Mouse (Mus musculus): ENCODE results near the gene Itga1. TPM values are rescaled to one million over a fixed set of nuclear protein-coding genes. Genes with fewer than 3 reads are reported as not detected.

Gene Itga1
- total RNA-seq, 4 experiments from 2014 or later = 5.5 to 6.9 (median 6.5) TPM

GRCm38 (mm10) chr13:114987668-114988067 is 114.1 kb downstream of the Itga1 start:
- DNase-seq (ENCODE audit: low spot score in 2 of 2) = no peak

GRCm38 (mm10) chr13:114987161-114987560 is 114.6 kb downstream of the Itga1 start:
- DNase-seq (ENCODE audit: low spot score in 2 of 2) = no peak

- no peak for DNase-seq (ENCODE audit: low spot score in 2 of 2)
Observed at GRCm38 (mm10) chr13:114984658-114985057, 117.1 kb downstream of the Itga1 start.

DNA sequence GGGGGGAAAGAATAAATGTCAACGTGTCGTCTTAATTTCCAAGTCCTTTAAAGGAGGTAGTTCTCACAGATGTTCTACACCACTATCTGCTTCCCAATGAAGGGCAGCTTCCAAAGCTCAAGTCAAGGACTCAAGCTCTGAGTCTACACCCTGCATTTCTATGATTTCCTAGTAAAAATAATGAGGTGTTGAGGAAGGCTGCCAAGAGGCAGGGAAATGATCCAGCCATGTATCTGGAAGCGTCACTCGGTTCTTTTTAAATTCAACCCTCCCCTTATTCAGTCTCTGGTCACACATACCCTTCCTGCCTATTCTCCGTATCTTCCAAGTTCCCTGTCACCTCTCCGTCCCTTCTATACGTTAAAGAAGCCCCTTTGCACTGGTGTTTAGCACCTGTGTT is 118.6 kb downstream of the Itga1 start:
- no peak for DNase-seq (ENCODE audit: low spot score in 2 of 2)

DNA sequence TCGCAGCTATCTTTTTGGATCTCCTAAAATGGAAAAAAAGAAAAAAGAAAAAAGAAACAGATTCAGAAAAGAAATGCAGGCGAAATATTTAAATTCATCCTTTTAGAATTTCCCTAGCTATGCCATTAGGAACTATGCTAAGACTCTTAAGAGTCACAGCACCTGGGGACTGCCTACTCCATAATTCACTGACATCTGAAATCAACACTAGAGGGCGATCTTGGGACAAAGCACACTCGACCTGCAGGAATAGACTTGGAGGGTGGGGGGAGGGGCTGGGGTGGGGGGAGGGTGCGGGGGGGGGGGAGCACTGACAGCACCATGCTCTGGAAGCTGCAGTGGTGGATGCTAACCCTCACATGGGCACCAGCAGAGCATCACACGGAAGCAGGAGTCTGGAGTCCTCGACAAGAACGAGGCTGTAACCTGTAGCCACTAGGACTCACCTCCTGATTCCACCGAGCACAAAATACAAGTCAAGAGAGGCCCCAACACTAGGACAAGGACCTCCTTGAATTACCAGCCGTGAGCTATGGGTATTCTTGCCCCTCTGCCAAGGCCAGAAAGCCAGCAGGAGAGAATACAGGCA is 120.8 kb downstream of the Itga1 start:
- DNase-seq (ENCODE audit: low spot score in 2 of 2) = no peak

GRCm38 (mm10) chr13:114974484-114975042 is 127.2 kb downstream of the Itga1 start:
- DNase-seq (ENCODE audit: low spot score in 2 of 2) = no peak

DNA sequence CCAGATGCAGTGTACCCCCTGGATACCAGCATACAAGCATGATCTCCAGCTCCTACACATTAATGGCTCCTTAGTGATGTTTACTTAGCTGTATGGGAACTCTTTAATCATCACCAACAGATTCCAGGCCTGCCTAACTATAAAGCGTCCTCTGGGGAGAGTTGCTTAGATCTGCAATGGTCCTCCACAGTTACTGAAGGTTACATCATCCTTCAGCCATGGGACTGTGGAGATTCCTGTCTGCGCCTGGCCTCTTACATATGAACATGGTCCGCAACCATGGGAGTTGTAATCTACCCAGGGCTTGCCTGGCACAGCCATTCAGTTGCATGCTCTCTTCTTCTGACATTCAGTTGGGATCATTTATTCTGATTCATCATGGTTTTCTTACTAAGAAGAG is 129.9 kb downstream of the Itga1 start:
- DNase-seq (ENCODE audit: low spot score in 2 of 2) = no peak

DNA sequence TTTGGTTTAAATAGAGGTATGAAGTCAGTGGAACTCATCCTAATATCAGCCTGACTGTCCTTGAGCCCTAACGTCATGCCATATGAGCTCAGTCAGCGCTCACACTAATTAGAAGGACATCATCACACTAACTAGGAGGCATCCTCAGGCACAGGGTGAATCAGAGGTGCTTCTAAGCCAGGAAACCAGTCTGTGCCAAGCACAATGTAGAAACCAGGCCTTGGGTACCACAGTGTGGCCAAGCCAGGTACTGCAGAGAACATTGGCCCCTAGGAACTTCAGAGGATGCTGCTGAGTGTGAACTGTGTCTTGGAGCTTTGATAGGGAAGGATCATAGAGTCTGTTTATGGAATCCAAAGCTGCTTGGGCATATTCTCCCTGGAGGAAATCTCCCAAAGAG is 137.5 kb downstream of the Itga1 start:
- peak; percentile 56 to 57 for DNase-seq (ENCODE audit: low spot score in 2 of 2)

- DNase-seq (ENCODE audit: low spot score in 2 of 2) = no peak
Observed at GRCm38 (mm10) chr13:114954516-114954915, 147.2 kb downstream of the Itga1 start.

- DNase-seq (ENCODE audit: low spot score in 2 of 2) = no peak
Observed at GRCm38 (mm10) chr13:114933541-114933940, 168.2 kb downstream of the Itga1 start.

GRCm38 (mm10) chr13:114931775-114932294 is 169.9 kb downstream of the Itga1 start, which contains the start of gene Itga2:
TSS of gene Itga2 (minus strand) at chr13:114932100.
- peak; percentile 37 to 46 for DNase-seq (ENCODE audit: low spot score in 2 of 2)

DNA sequence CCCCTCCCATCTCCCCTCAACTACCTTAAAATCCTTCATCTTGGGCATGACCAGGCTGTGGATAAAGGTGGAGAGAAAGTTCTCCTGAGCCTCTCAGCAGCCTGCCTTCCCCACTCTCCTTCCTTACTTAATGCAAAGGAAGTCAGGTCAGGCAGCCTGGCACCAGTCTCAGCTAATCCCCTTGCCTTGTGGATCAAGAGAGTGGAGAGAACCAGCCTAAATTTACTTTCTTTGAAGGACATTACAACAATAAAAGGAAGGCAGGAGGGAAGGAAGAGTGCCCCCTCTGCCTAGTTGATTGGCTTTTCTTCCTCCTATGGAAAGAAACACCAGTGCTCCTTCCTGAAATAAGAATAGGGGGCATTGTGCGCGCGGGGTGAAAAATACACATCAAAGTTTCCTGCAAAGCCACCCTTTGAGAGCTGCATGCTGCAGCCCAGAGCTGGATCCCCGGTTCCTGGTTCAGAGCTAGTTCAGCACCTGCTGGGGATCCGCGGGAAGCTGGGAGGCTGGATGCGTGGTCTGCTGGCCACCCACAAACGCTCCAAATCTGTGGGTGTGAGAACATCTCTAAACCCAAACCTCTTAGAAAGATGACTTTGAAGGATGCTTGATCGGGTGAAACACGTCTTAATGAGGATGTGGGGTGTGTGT is 170.6 kb downstream of the Itga1 start:
- DNase-seq (ENCODE audit: low spot score in 2 of 2) = no peak

GRCm38 (mm10) chr13:114924785-114925184 is 177.0 kb downstream of the Itga1 start:
- DNase-seq (ENCODE audit: low spot score in 2 of 2) = no peak

DNA sequence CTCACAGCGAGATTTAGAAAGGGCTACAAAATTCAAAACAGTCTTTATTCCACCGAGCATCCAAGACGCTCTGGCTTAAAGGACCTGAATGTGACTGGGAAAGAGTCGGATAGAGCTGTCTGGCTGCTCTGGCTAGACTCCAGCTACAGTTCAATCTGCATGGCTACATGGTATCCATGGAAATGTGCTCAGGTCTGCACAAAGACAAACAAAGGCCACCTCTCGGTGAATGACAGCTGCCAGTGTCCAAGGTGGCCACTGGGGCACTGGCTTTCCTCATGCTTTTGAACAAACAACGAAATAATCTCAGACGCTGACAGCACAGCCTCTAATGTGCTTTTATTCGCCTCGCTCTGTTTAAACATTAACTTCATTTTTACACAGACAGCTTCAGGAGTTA is 178.4 kb downstream of the Itga1 start:
- DNase-seq (ENCODE audit: low spot score in 2 of 2) = no peak

GRCm38 (mm10) chr13:114915767-114916166 is 186.0 kb downstream of the Itga1 start:
- DNase-seq (ENCODE audit: low spot score in 2 of 2) = no peak

DNA sequence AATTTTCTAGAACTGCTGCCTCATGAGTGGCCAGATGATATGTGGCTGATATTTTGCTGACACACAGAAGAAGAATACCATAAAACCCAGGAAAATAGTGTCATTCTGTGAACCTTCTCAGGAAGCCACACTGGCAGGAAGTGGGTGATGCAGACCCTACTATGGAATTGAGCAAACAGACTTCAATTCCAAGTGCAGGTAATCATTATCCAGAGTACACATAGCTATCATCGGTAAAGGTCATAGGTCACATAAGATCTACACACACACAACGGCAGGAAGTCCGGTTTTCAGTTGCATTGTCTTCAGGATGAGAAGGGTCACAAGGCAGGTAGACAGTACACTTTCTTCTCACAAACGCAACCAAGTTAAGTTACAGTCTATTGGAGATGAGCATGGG is 186.8 kb downstream of the Itga1 start:
- no peak for DNase-seq (ENCODE audit: low spot score in 2 of 2)

DNA sequence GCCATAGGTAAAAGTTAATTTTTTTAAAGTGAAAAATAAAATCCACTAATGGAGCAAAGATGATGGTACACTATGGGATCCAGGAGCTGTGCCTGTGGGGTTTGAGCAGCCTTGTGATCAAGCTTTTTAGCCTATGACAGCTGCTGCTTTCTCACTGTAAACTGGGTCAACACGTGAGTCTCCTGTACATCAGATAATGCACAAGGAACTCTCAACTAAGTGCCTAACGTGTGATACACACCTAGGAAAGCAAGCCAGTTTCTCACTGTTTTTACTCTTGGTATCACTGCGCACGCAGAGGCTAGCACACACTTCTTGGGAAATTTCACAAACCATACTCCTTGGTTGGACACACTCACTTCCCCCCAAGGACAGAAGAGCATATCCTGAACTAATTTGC is 187.2 kb downstream of the Itga1 start:
- no peak for DNase-seq (ENCODE audit: low spot score in 2 of 2)

- DNase-seq (ENCODE audit: low spot score in 2 of 2) = no peak
Observed at GRCm38 (mm10) chr13:114910629-114911028, 191.1 kb downstream of the Itga1 start.

DNA sequence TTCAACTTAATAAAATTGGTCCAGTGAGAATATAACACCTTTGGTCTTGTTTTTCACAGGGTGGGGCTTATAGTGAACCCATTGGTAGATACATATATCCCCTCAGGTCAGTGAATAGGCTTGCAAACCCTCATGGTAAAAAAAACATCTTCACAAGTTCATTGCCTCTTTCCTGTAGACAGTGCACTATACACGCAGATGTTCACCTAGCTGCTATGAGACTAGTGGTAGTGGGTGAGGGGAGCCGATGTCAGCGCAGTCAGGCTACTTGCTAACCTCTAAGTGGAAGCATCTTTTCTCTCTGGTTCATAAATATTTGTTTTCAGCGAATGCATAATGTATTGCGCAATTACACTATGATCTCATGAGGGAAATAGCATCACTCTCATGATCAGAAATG is 192.2 kb downstream of the Itga1 start:
- no peak for DNase-seq (ENCODE audit: low spot score in 2 of 2)

DNA sequence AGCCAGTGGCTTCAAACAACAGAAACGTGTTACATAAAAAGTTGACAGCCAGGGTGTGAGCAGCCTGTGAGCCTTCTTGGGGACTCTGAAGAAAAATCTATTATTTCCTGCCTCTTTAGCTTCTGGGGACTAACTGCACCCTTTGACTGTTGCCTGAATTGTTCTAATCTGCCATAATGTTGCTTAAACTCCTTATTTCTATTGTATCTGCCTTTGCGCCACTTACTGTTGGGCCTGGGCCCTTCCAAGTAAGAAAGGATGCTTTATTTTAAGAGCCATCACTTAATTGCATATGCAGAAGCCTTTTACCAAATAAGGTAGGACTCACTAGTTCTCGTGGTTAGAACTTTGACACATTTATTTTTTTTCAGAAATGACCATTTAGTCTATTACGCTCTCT is 193.9 kb downstream of the Itga1 start:
- no peak for DNase-seq (ENCODE audit: low spot score in 2 of 2)

Data from gastrocnemius, adult 8-10 months (tissue).